Mouse (Mus musculus): ENCODE measurements around the gene Phactr1. TPM values are rescaled to one million over a fixed set of nuclear protein-coding genes. Genes with fewer than 3 reads are reported as not detected.

Gene Phactr1
- polyA plus RNA-seq, 1 experiment from 2014 or later, result 6.4 TPM

DNA sequence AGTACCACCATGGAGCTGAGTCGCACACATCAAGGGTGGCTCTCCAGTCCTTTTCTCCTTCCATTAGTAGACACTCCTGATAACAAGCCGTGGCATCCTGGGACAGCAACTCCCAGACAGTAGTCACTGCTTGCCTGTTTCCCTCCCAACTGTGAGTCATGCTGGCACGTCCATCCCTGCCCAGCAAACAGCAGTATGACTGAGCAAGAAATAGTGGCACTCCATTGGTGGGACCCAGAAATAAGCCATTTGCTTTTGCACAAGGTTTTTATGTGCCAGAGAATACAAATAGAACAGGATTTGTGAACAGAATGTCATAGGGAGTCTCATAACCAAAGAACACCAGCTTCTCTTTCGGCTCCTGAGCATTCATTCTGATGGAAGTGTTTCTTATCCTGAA is 281.1 kb downstream of the Phactr1 start:
- H3K9me3 ChIP-seq, result no peaks in the 10 kb centered on the region

GRCm38 (mm10) chr13:42968537-42968936 is 288.1 kb downstream of the Phactr1 start:
- no peaks in the 10 kb centered on the region for H3K4me1 ChIP-seq
- no peaks in the 10 kb centered on the region for H3K27me3 ChIP-seq
- no peak overlapping the region for H3K27ac ChIP-seq
- ATAC-seq (ENCODE audit: insufficient number of reproducible peaks, low FRiP score, low TSS enrichment, low read depth), result no peak
- H3K4me3 ChIP-seq, result no peak overlapping the region
- H3K36me3 ChIP-seq, result no peaks in the 10 kb centered on the region
- no peak overlapping the region for H3K4me2 ChIP-seq
- no peak overlapping the region for H3K9ac ChIP-seq
- H3K9me3 ChIP-seq, result no peaks in the 10 kb centered on the region
- WGBS, result 69% methylated on average over 4 of the region's 4 CpGs

More for the DNA sequence above, 281.1 kb downstream of the Phactr1 start:
- no peak overlapping the region for H3K9ac ChIP-seq
- no peaks in the 10 kb centered on the region for H3K27me3 ChIP-seq
- no peak for ATAC-seq (ENCODE audit: insufficient number of reproducible peaks, low FRiP score, low TSS enrichment, low read depth)
- WGBS, result 92% methylated on average over 4 of the region's 4 CpGs
- no peak overlapping the region for H3K4me2 ChIP-seq
- no peaks in the 10 kb centered on the region for H3K36me3 ChIP-seq
- H3K27ac ChIP-seq, result no peak overlapping the region
- H3K4me3 ChIP-seq, result no peak overlapping the region
- 0 out of 2 replicates have a peak, but pooled peaks cover 3% of the 10 kb centered on the region for H3K4me1 ChIP-seq

- Histone ChIP-seq H3K4me3 (no peak overlapping the region), H3K4me1 (no peaks in the 10 kb centered on the region), H3K36me3 (no peaks in the 10 kb centered on the region), H3K4me2 (no peak overlapping the region), H3K27ac (no peak overlapping the region), H3K9ac (no peak overlapping the region), H3K9me3 (no peaks in the 10 kb centered on the region), H3K27me3 (no peaks in the 10 kb centered on the region)
- WGBS, result 81% methylated on average over 3 of the region's 3 CpGs
- ATAC-seq (ENCODE audit: insufficient number of reproducible peaks, low FRiP score, low TSS enrichment, low read depth), result no peak
These were observed 293.1 kb downstream of the Phactr1 start for GRCm38 (mm10) chr13:42973561-42973960.

DNA sequence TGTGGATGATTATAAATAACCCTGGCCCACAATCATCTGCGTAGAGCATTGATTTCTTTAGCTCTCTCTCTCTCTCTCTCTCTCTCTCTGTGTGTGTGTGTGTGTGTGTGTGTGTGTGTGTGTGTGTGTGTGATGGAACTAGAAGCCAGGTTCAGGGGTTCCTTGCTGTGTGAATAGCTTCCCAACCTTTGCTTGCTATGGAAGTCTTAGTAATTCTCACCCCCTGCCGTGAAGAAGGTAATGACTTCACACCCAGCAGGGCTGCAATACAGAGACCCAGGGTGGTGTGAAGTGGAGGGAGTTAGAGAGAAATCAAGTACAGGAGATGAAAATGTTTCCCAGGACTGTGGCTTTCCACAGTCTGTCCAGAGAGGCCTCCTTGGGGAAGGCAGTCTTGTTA is 293.5 kb downstream of the Phactr1 start:
- WGBS, result 67% methylated on average over 2 of the region's 2 CpGs
- H3K27me3 ChIP-seq, result no peaks in the 10 kb centered on the region
- H3K9me3 ChIP-seq, result no peaks in the 10 kb centered on the region
- H3K27ac ChIP-seq, result no peak overlapping the region
- H3K9ac ChIP-seq, result no peak overlapping the region
- H3K36me3 ChIP-seq, result no peaks in the 10 kb centered on the region
- H3K4me1 ChIP-seq, result no peaks in the 10 kb centered on the region
- ATAC-seq (ENCODE audit: insufficient number of reproducible peaks, low FRiP score, low TSS enrichment, low read depth), result no peak
- H3K4me2 ChIP-seq, result no peak overlapping the region
- no peak overlapping the region for H3K4me3 ChIP-seq

DNA sequence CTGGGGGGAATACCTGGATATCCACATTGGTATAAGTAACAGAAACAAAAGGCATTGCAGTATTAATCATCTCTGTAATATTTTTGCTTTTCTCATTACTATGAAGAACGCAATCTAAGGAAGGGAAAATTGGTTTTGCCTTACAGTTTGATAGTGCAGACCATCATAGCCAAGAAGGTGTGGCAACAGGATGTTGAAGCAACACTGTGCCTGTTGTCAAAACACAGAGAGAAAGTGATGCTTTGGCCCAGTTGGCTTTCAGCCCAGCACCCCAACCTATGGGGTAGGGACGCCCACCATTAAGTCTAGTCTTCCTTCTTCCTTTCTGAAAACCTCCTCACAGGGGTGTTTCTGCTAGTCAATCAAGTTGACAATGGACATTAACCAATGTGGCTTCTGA is 294.1 kb downstream of the Phactr1 start:
- no peaks in the 10 kb centered on the region for H3K9me3 ChIP-seq
- no peak for ATAC-seq (ENCODE audit: insufficient number of reproducible peaks, low FRiP score, low TSS enrichment, low read depth)
- H3K4me3 ChIP-seq, result no peak overlapping the region
- H3K4me2 ChIP-seq, result no peak overlapping the region
- H3K4me1 ChIP-seq, result no peaks in the 10 kb centered on the region
- H3K36me3 ChIP-seq, result no peaks in the 10 kb centered on the region
- no peak overlapping the region for H3K27ac ChIP-seq
- no peak overlapping the region for H3K9ac ChIP-seq
- H3K27me3 ChIP-seq, result no peaks in the 10 kb centered on the region
- WGBS, result 88% methylated on average over 2 of the region's 2 CpGs

GRCm38 (mm10) chr13:42976144-42976543 is 295.7 kb downstream of the Phactr1 start:
- Histone ChIP-seq H3K9me3 (no peaks in the 10 kb centered on the region), H3K4me2 (no peak overlapping the region), H3K4me3 (no peak overlapping the region), H3K9ac (no peak overlapping the region), H3K4me1 (no peaks in the 10 kb centered on the region), H3K36me3 (no peaks in the 10 kb centered on the region), H3K27ac (no peak overlapping the region), H3K27me3 (no peaks in the 10 kb centered on the region)
- 82% methylated on average over 3 of the region's 3 CpGs for WGBS
- no peak for ATAC-seq (ENCODE audit: insufficient number of reproducible peaks, low FRiP score, low TSS enrichment, low read depth)

DNA sequence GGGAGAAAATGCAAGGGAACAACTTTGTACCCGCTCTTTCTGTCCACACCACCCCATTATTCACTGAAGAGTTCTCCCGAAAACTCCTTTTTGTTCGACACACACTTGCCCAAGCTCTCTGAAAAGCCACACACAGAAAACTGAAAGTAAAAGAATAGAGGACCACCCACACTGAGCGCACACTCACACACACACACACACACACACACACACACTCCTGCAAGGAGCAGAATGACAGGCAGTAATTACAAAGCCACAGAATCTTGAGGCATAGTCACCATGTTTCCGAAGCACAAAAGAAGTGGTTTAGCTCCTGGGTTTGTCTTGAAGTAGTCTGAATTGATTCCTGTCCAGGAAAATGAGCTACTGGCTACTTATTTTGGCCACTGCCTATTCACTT is 296.5 kb downstream of the Phactr1 start:
- ATAC-seq (ENCODE audit: insufficient number of reproducible peaks, low FRiP score, low TSS enrichment, low read depth), result no peak
- Histone ChIP-seq H3K36me3 (no peaks in the 10 kb centered on the region), H3K9ac (no peak overlapping the region), H3K4me2 (no peak overlapping the region), H3K4me3 (no peak overlapping the region), H3K27ac (no peak overlapping the region), H3K4me1 (no peaks in the 10 kb centered on the region), H3K27me3 (no peaks in the 10 kb centered on the region), H3K9me3 (no peaks in the 10 kb centered on the region)
- 81% methylated on average over 5 of the region's 5 CpGs for WGBS

DNA sequence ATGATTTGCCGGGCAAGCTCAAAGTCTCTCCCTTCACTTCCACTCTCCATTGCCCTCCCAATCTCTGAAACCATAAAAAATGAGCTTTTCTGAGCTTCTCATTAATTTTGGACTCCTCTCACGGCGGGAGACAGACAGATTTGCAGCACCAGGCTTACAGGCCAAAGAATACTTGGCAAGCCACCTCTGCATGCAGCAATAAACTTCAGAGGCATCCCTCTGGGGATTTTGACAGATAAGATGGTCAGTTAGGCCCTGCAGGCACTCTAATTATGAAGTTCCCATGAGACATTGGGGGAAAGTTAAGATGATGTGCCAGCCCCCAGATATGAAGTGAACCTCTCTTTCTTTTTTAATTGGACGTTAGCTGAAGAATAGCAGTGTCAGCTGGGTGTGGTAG is 300.2 kb downstream of the Phactr1 start:
- Histone ChIP-seq H3K4me3 (no peak overlapping the region), H3K27ac (no peak overlapping the region), H3K4me1 (peaks cover 2% of the 10 kb centered on the region; the same call in 1 of the 2 replicates), H3K9me3 (no peaks in the 10 kb centered on the region), H3K27me3 (no peaks in the 10 kb centered on the region), H3K9ac (no peak overlapping the region), H3K4me2 (no peak overlapping the region), H3K36me3 (no peaks in the 10 kb centered on the region)
- 51% methylated on average over 4 of the region's 4 CpGs for WGBS
- no peak for ATAC-seq (ENCODE audit: insufficient number of reproducible peaks, low FRiP score, low TSS enrichment, low read depth)

DNA sequence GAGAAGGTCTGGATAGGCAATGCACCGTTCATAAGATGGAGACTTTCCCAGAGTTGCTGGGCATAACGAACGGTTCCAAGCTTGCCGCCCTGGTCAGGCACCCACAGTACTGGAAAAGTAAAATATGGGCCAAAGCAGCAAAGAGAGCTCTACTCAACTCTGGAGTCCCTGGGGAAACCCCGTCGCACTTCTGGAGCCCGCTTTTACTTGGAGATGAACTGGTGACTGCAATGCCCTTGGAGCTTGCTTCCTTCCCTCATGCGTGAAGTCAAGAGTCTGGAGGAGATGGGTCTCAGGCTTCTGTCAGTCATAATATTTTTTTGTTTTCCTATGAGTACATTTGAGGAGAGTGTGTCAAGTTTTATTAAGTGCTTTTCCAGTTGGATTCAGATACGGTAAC is 302.2 kb downstream of the Phactr1 start:
- Histone ChIP-seq H3K27ac (no peak overlapping the region), H3K4me1 (peaks cover 2% of the 10 kb centered on the region; the same call in 1 of the 2 replicates), H3K27me3 (no peaks in the 10 kb centered on the region), H3K36me3 (no peaks in the 10 kb centered on the region), H3K4me3 (no peak overlapping the region), H3K9me3 (no peaks in the 10 kb centered on the region), H3K9ac (no peak overlapping the region), H3K4me2 (no peak overlapping the region)
- WGBS, result 71% methylated on average over 9 of the region's 9 CpGs
- no peak for ATAC-seq (ENCODE audit: insufficient number of reproducible peaks, low FRiP score, low TSS enrichment, low read depth)

DNA sequence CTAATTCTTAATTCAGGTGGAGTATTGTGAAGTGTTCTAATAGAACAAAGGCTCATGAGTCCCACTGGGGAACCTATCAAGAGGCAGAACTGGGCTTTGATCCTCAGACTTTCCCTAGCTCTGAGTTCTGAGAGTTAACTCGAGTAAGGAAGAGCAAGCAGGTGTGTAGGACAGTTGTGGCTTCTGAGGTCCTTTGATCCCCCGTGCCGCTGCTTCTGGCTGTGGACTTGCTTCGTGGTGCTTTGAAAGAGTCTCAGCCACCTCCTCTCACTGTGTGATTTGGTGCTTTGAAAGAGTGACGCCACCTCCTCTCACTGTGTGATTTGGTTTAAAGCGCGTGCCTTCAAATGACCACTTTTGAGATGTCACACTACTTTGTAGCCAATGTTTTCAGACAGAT is 305.4 kb downstream of the Phactr1 start:
- Histone ChIP-seq H3K27me3 (no peaks in the 10 kb centered on the region), H3K27ac (no peak overlapping the region), H3K9me3 (no peaks in the 10 kb centered on the region), H3K4me3 (no peak overlapping the region), H3K36me3 (no peaks in the 10 kb centered on the region), H3K4me1 (peaks cover 2% of the 10 kb centered on the region; the same call in 1 of the 2 replicates), H3K9ac (no peak overlapping the region), H3K4me2 (no peak overlapping the region)
- 71% methylated on average over 7 of the region's 7 CpGs for WGBS
- no peak for ATAC-seq (ENCODE audit: insufficient number of reproducible peaks, low FRiP score, low TSS enrichment, low read depth)

DNA sequence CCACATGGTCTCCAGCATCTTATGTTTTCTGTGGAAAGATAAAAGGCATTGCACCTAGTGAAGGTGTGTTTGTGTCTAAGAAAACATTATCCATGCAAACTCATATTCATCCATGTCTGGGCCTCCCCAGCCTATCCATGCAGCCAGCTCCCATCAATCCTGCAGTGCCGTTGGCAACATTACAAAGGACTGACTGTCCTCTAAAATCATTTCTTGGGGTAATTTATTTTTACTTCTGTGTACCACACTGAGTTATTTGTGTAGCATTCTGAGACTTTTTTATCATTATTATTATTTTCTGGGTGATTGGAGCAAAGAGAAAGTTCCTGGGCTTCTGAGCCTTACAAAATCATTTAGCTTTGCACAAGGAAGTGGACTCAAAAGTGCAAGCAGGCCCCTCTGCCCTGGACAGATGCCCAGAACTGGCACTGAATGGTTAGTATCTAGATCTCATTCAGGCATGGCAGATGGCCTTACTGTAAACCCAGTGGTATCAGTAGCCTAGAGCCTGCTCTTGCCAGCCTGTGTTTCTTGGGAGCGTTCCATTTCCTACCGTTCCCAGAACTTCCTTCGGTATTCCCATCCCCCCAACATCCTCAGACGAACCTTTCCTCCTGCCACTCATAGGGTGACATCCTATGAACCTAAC is 307.6 kb downstream of the Phactr1 start:
- Histone ChIP-seq H3K27ac (no peak overlapping the region), H3K4me3 (no peak overlapping the region), H3K36me3 (no peaks in the 10 kb centered on the region), H3K9me3 (no peaks in the 10 kb centered on the region), H3K4me2 (no peak overlapping the region), H3K4me1 (no peaks in the 10 kb centered on the region), H3K9ac (no peak overlapping the region), H3K27me3 (no peaks in the 10 kb centered on the region)
- 77% methylated on average over 5 of the region's 5 CpGs for WGBS
- no peak for ATAC-seq (ENCODE audit: insufficient number of reproducible peaks, low FRiP score, low TSS enrichment, low read depth)

DNA sequence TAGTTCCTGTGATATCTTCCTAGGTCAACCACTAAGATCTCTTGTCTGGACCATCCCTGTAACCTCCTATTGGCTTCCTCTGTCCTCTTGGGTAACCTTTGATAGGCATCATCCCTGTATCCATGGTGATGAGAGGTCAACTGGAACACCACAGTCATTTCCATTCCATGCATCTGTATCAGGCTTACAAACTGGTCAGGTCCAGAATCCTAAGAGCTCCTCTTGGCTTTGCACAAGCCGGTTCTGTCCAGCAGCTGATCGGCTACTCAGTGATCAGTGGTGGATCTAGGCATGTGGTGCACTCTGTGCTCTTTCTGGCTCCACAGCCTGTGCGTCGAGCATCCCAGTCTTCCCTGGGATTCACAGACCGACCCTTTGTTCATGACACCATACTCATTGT is 309.1 kb downstream of the Phactr1 start:
- H3K4me3 ChIP-seq, result no peak overlapping the region
- H3K36me3 ChIP-seq, result no peaks in the 10 kb centered on the region
- H3K9ac ChIP-seq, result no peak overlapping the region
- no peaks in the 10 kb centered on the region for H3K9me3 ChIP-seq
- no peak for ATAC-seq (ENCODE audit: insufficient number of reproducible peaks, low FRiP score, low TSS enrichment, low read depth)
- H3K4me1 ChIP-seq, result no peaks in the 10 kb centered on the region
- H3K27ac ChIP-seq, result no peak overlapping the region
- no peaks in the 10 kb centered on the region for H3K27me3 ChIP-seq
- WGBS, result 94% methylated on average over 5 of the region's 5 CpGs
- H3K4me2 ChIP-seq, result no peak overlapping the region

DNA sequence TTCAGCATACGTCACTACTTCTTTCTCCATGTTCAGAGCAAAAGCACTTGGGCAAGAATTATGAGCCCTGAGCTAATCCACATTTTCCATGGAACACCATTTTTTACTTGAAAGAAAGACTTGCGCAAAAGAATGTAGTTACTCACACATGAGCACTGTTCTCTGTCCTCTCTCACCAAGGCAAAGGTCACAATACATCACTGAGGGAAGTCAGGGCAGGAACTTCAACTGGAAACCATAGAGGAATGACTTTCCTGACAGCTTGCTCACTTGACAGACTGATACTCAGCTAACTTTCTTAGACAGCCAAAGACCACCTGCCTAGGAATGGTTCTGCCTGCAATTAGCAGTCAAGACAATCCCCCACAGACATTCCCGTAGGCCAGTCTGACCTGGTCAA is 309.6 kb downstream of the Phactr1 start:
- H3K36me3 ChIP-seq, result no peaks in the 10 kb centered on the region
- H3K27me3 ChIP-seq, result no peaks in the 10 kb centered on the region
- no peak overlapping the region for H3K27ac ChIP-seq
- WGBS, result 78% methylated on average over 3 of the region's 3 CpGs
- H3K4me2 ChIP-seq, result no peak overlapping the region
- H3K4me1 ChIP-seq, result no peaks in the 10 kb centered on the region
- H3K9me3 ChIP-seq, result no peaks in the 10 kb centered on the region
- H3K4me3 ChIP-seq, result no peak overlapping the region
- H3K9ac ChIP-seq, result no peak overlapping the region
- ATAC-seq (ENCODE audit: insufficient number of reproducible peaks, low FRiP score, low TSS enrichment, low read depth), result no peak
